Mouse (Mus musculus): Measurements from ENCODE around the gene Slc44a3.

- TF ChIP-seq SRF (IDR thresholded peaks at IDR 0.05; ENCODE audit: control insufficient read depth, insufficient read length, low read depth), result no peak
- TF ChIP-seq E2F4 (IDR thresholded peaks at IDR 0.05; ENCODE audit: insufficient read depth), result no peak
Observed at GRCm38 (mm10) chr3:121446454-121446853, 85.8 kb downstream of the Slc44a3 start.

Data from myocyte (in vitro differentiated cells).